Mouse (Mus musculus) thymus, adult 2 months (tissue): ENCODE measurements around the gene Zfp385b.

ENCODE experiments used
- CTCF ChIP-seq: fragments of 200-500 bp; IDR thresholded peaks from 2 replicates; pipeline ENCODE4 v1.5.1; 2012; ENCODE audit warnings: mild to moderate bottlenecking, control low read depth, low read length, moderate library complexity, borderline replicate concordance; ENCODE audit not compliant: control insufficient read depth, poor library complexity, insufficient read depth; ENCODE audit errors: extremely low read depth
- POLR2A ChIP-seq: fragments of 200-500 bp; IDR thresholded peaks from 2 replicates; pipeline ENCODE4 v1.6.1; 2012; ENCODE audit warnings: mild to moderate bottlenecking, low read length, control low read depth, moderate library complexity; ENCODE audit not compliant: control insufficient read depth, poor library complexity, insufficient read depth; ENCODE audit errors: extremely low read depth

DNA sequence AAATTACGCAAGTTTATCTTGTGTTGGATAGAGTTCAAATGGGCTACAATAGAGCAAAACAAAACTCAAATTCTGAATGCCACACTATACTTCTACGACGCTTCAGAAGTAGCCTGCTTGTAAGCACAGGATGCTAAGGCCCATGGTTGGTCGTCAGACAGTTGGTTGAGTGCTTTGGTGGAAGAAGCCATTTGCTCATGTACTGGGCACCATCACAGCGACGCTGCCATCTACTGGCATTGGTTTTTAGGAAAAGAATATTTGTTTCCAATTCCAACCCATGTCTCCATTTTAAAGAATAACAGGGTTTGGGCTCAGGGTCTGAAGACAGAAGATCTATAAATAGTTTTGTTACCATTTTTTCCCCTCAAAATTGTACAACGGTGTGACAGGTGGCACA is 410.5 kb downstream of the Zfp385b start:
- TF ChIP-seq CTCF (no peak), POLR2A (no peak)
